Mouse (Mus musculus): ENCODE measurements around the gene Krtcap3.

GRCm38 (mm10) chr5:31201742-31202590, 49.5 kb upstream of the Krtcap3 start, which contains the start of gene Zfp513:
- TF ChIP-seq GATA1 (IDR thresholded peaks at IDR 0.05; ENCODE audit: low read length) (no peak), TAL1 (IDR thresholded peaks at IDR 0.05; ENCODE audit: low read length) (no peak)
